Mouse (Mus musculus): ENCODE results near the gene Smad1.
A peak's percentile ranks its signal among the peaks of the same experiment; 100 is the strongest.
"Not testable (repeated sequence)": the region's sequence is repeated elsewhere in the genome, so short reads cannot be mapped to it uniquely, and the experiment has no call there.

The Smad1 gene

GRCm38 (mm10) chr8:79398994-79399650, at the start of gene Smad1:
Smad1 (minus strand) TSS chr8:79399518.
- DNase-seq = peak; percentile 95 to 96

- DNase-seq = peak in 1 of 2 experiments; percentile 20
These were observed 48.0 kb upstream of the Smad1 start for GRCm38 (mm10) chr8:79447260-79447853.

- no peak for DNase-seq
These were observed 44.3 kb upstream of the Smad1 start for GRCm38 (mm10) chr8:79443460-79444098.

- peak; percentile 5 to 20 for DNase-seq
These were observed 34.7 kb upstream of the Smad1 start for GRCm38 (mm10) chr8:79433953-79434500.

- peak in 1 of 2 experiments; percentile 44 for DNase-seq
These were observed 15.6 kb upstream of the Smad1 start for GRCm38 (mm10) chr8:79414907-79415306.

GRCm38 (mm10) chr8:79410501-79410900, 11.2 kb upstream of the Smad1 start:
- DNase-seq = no peak

- DNase-seq = not testable (repeated sequence)
These were observed 8.0 kb upstream of the Smad1 start for GRCm38 (mm10) chr8:79407356-79407755.

GRCm38 (mm10) chr8:79404895-79405557, 5.7 kb upstream of the Smad1 start:
- DNase-seq = peak in 1 of 2 experiments; percentile 24

GRCm38 (mm10) chr8:79400671-79401070, 1.4 kb upstream of the Smad1 start:
- DNase-seq = no peak

GRCm38 (mm10) chr8:79398251-79398981, 902 bp downstream of the Smad1 start:
- peak; percentile 62 to 67 for DNase-seq

- peak in 1 of 2 experiments; percentile 17 for DNase-seq
These were observed 1.5 kb downstream of the Smad1 start for GRCm38 (mm10) chr8:79397705-79398250.

GRCm38 (mm10) chr8:79396911-79397310, 2.4 kb downstream of the Smad1 start:
- DNase-seq = no peak

GRCm38 (mm10) chr8:79394009-79394408, 5.3 kb downstream of the Smad1 start:
- DNase-seq = no peak

- no peak for DNase-seq
These were observed 6.1 kb downstream of the Smad1 start for GRCm38 (mm10) chr8:79393215-79393614.

- DNase-seq = no peak
These were observed 6.7 kb downstream of the Smad1 start for GRCm38 (mm10) chr8:79392649-79393048.

GRCm38 (mm10) chr8:79391454-79391853, 7.9 kb downstream of the Smad1 start:
- no peak for DNase-seq

- DNase-seq = no peak
These were observed 10.1 kb downstream of the Smad1 start for GRCm38 (mm10) chr8:79389074-79389786.

GRCm38 (mm10) chr8:79386831-79387230, 12.5 kb downstream of the Smad1 start:
- peak in 1 of 2 experiments; percentile 27 for DNase-seq

GRCm38 (mm10) chr8:79386358-79386757, 13.0 kb downstream of the Smad1 start:
- no peak for DNase-seq

GRCm38 (mm10) chr8:79384276-79385271, 14.7 kb downstream of the Smad1 start:
- DNase-seq = no peak
